Mouse (Mus musculus) lung, embryonic 16.5 days (tissue): Measurements from ENCODE around the gene Nab2. TPM values are rescaled to one million over a fixed set of nuclear protein-coding genes. Genes with fewer than 3 reads are reported as not detected.
A peak's percentile ranks its signal among the peaks of the same experiment; 100 is the strongest.

Source experiments
- ATAC-seq: fragments of 200-750 bp; cut with Nextera tagmentation; 2 replicates; pipeline ENCODE4 v1.8.0; 2017; ENCODE audit warnings: low read depth, mild to moderate bottlenecking, moderate library complexity
- H3K27ac ChIP-seq: fragments of 300-500 bp; sonication (generic); 2 replicates; pipeline ENCODE4 v1.5.1; 2014; ENCODE audit warnings: mild to moderate bottlenecking, control low read depth, low read length
- H3K27me3 ChIP-seq: fragments of 300-500 bp; sonication (generic); 2 replicates; pipeline ENCODE4 v1.6.1; 2014; ENCODE audit warnings: low read depth, low read length, mixed read lengths; ENCODE audit not compliant: control insufficient read depth, insufficient read depth
- H3K36me3 ChIP-seq: fragments of 300-500 bp; sonication (generic); 2 replicates; pipeline ENCODE4 v1.6.1; 2014; ENCODE audit warnings: low read length; ENCODE audit not compliant: control insufficient read depth, insufficient read depth
- H3K4me1 ChIP-seq: fragments of 300-500 bp; sonication (generic); replicated peaks from 2 replicates; pipeline ENCODE4 v1.6.1; 2014; ENCODE audit warnings: low read length, mixed read lengths; ENCODE audit not compliant: control insufficient read depth, insufficient read depth
- H3K4me2 ChIP-seq: fragments of 300-500 bp; sonication (generic); 2 replicates; pipeline ENCODE4 v1.6.1; 2014; ENCODE audit warnings: low read depth, low read length, control low read depth
- H3K4me3 ChIP-seq: fragments of 300-500 bp; sonication (generic); 2 replicates; pipeline ENCODE4 v1.5.1; 2014; ENCODE audit warnings: mild to moderate bottlenecking, low read length, control low read depth
- H3K9ac ChIP-seq: fragments of 300-500 bp; sonication (generic); 2 replicates; pipeline ENCODE4 v1.6.1; 2014; ENCODE audit warnings: low read length, control low read depth
- H3K9me3 ChIP-seq: fragments of 300-500 bp; sonication (generic); 2 replicates; pipeline ENCODE4 v1.6.1; 2016; ENCODE audit warnings: low read length; ENCODE audit not compliant: control insufficient read depth
- WGBS: fragments of 180-500 bp; shearing (Covaris S2); extraction: QIAGEN DNeasy Blood & Tissue Kit; methylation state at CpG from one replicate; pipeline ENCODE4 v1.1.7; 2014; 5-methylcytosine and 5-hydroxymethylcytosine counted together
- polyA plus RNA-seq: library from polyadenylated mRNA; unstranded; fragments of >200 nt; fragmentation: Nextera tagmentation; extraction: Ambion mirVana; gene quantifications from 2 replicates; pipeline ENCODE4 v1.2.1, GENCODE M21; 2015

Gene Nab2
- polyA plus RNA-seq, 1 experiment from 2014 or later = 16.2 TPM

GRCm38 (mm10) chr10:127614236-127615033 is 53.9 kb downstream of the Nab2 start:
- H3K4me1 ChIP-seq = peaks cover 56% of the 10 kb centered on the region

GRCm38 (mm10) chr10:127612079-127612775 is 56.1 kb downstream of the Nab2 start:
- WGBS = 79% methylated on average over 14 of the region's 14 CpGs
- no peak for ATAC-seq
- Histone ChIP-seq H3K9me3 (no peaks in the 10 kb centered on the region), H3K4me3 (no peak overlapping the region), H3K4me1 (peaks cover 39% of the 10 kb centered on the region), H3K27ac (no peak overlapping the region), H3K9ac (no peak overlapping the region), H3K27me3 (no peaks in the 10 kb centered on the region), H3K36me3 (peaks cover 18% of the 10 kb centered on the region), H3K4me2 (no peak overlapping the region)

More at GRCm38 (mm10) chr10:127614236-127615033, 53.9 kb downstream of the Nab2 start:
- peaks cover 15% of the 10 kb centered on the region for H3K36me3 ChIP-seq
- no peak overlapping the region for H3K4me3 ChIP-seq
- H3K4me2 ChIP-seq = peak overlapping the region; percentile 16; the same call in 1 of the 2 replicates
- H3K9me3 ChIP-seq = no peaks in the 10 kb centered on the region
- 32% methylated on average over 12 of the region's 12 CpGs for WGBS
- peak overlapping the region; percentile 73 for H3K27ac ChIP-seq
- 0 out of 2 replicates have a peak overlapping the region, but pooled peaks have one; percentile 8 for H3K9ac ChIP-seq
- H3K27me3 ChIP-seq = no peaks in the 10 kb centered on the region
- ATAC-seq = peak; percentile 55

Other genes starting within 250 kb of the Nab2 start
- 1.3 and 1.8 TPM in 2 replicates for gene Stac3, start 166.9 kb downstream of the Nab2 start, polyA plus RNA-seq
- 155 and 169 TPM in 2 replicates for gene Ndufa4l2, start 153.6 kb downstream of the Nab2 start, polyA plus RNA-seq
- 116 and 119 TPM in 2 replicates for gene Shmt2, start 146.1 kb downstream of the Nab2 start, polyA plus RNA-seq
- gene Nxph4, start 134.0 kb downstream of the Nab2 start, polyA plus RNA-seq = 1.8 TPM in 2 replicates
- 78.9 and 83.6 TPM in 2 replicates for gene Lrp1, start 47.4 kb downstream of the Nab2 start, polyA plus RNA-seq
- 47.4 and 49.2 TPM in 2 replicates for gene Stat6, start 25.6 kb downstream of the Nab2 start, polyA plus RNA-seq
- 12.6 and 13.2 TPM in 2 replicates for gene Nemp1, start 1.7 kb downstream of the Nab2 start, polyA plus RNA-seq
- 0.19 and 0.39 TPM in 2 replicates for gene Myo1a, start 36.6 kb upstream of the Nab2 start, polyA plus RNA-seq
- not detected in 2 replicates for gene Tac2, start 55.9 kb upstream of the Nab2 start, polyA plus RNA-seq
- 2.3 and 2.6 TPM in 2 replicates for gene Zbtb39, start 71.0 kb upstream of the Nab2 start, polyA plus RNA-seq
- 16.4 and 17.3 TPM in 2 replicates for gene Gpr182, start 83.2 kb upstream of the Nab2 start, polyA plus RNA-seq
- 0.08 TPM in 1 of 2 replicates, not detected in the other for gene Rdh1, start 91.2 kb upstream of the Nab2 start, polyA plus RNA-seq
- not detected in 2 replicates for gene Rdh16f1, start 91.2 kb upstream of the Nab2 start, polyA plus RNA-seq
- not detected in 2 replicates for gene Rdh9, start 107.8 kb upstream of the Nab2 start, polyA plus RNA-seq
- gene Rdh16, start 132.6 kb upstream of the Nab2 start, polyA plus RNA-seq = not detected in 2 replicates
- gene Rdh19, start 181.4 kb upstream of the Nab2 start, polyA plus RNA-seq = not detected in 2 replicates
- gene Rdh16f2, start 197.9 kb upstream of the Nab2 start, polyA plus RNA-seq = not detected in 2 replicates
- gene Rdh7, start 220.2 kb upstream of the Nab2 start, polyA plus RNA-seq = 0.69 TPM in 1 of 2 replicates, not detected in the other
- 0.08 TPM in 1 of 2 replicates, not detected in the other for gene Sdr9c7, start 229.9 kb upstream of the Nab2 start, polyA plus RNA-seq